Mouse (Mus musculus): ENCODE results near the gene Stx2. TPM values are rescaled to one million over a fixed set of nuclear protein-coding genes. Genes with fewer than 3 reads are reported as not detected.
A peak's percentile ranks its signal among the peaks of the same experiment; 100 is the strongest.

The Stx2 gene
- polyA plus RNA-seq, 1 experiment from 2014 or later: 13.9 TPM

GRCm38 (mm10) chr5:129029131-129029723, 20.9 kb upstream of the Stx2 start:
- peaks cover 17% of the 10 kb centered on the region; the same call in 1 of the 2 replicates for H3K36me3 ChIP-seq (ENCODE audit: control insufficient read depth, insufficient read depth, low read length)
- H3K4me3 ChIP-seq (ENCODE audit: low read depth, low read length): no peak overlapping the region
- H3K27me3 ChIP-seq (replicated peaks; ENCODE audit: control insufficient read depth, insufficient read depth, low read length): no peaks in the 10 kb centered on the region
- no peak for DNase-seq (ENCODE audit: low spot score)
- H3K4me1 ChIP-seq (ENCODE audit: control insufficient read depth, insufficient read depth, low read length): no peaks in the 10 kb centered on the region
- H3K4me2 ChIP-seq (ENCODE audit: low read length): no peak overlapping the region
- WGBS: 56% methylated on average over 5 of the region's 5 CpGs
- H3K27ac ChIP-seq (ENCODE audit: low read depth, low read length): no peak overlapping the region
- no peak overlapping the region for H3K9ac ChIP-seq (ENCODE audit: low read length)
- ATAC-seq: no peak
- no peaks in the 10 kb centered on the region for H3K9me3 ChIP-seq (replicated peaks; ENCODE audit: control insufficient read depth, low read length)

- H3K4me2 ChIP-seq (ENCODE audit: low read length): no peak overlapping the region
- H3K27me3 ChIP-seq (replicated peaks; ENCODE audit: control insufficient read depth, insufficient read depth, low read length): no peaks in the 10 kb centered on the region
- no peaks in the 10 kb centered on the region for H3K9me3 ChIP-seq (replicated peaks; ENCODE audit: control insufficient read depth, low read length)
- H3K36me3 ChIP-seq (ENCODE audit: control insufficient read depth, insufficient read depth, low read length): peaks cover 35% of the 10 kb centered on the region
- H3K27ac ChIP-seq (ENCODE audit: low read depth, low read length): no peak overlapping the region
- no peak overlapping the region for H3K9ac ChIP-seq (ENCODE audit: low read length)
- DNase-seq (ENCODE audit: low spot score) (no peak), ATAC-seq (no peak)
- WGBS: 68% methylated on average over 1 of the region's 1 CpGs
- no peak overlapping the region for H3K4me3 ChIP-seq (ENCODE audit: low read depth, low read length)
- H3K4me1 ChIP-seq (ENCODE audit: control insufficient read depth, insufficient read depth, low read length): peaks cover 3% of the 10 kb centered on the region; the same call in 1 of the 2 replicates
Observed at GRCm38 (mm10) chr5:129026637-129027036, 18.3 kb upstream of the Stx2 start.

- Histone ChIP-seq H3K36me3 (ENCODE audit: control insufficient read depth, insufficient read depth, low read length) (peaks cover 39% of the 10 kb centered on the region), H3K4me2 (ENCODE audit: low read length) (no peak overlapping the region), H3K4me1 (ENCODE audit: control insufficient read depth, insufficient read depth, low read length) (peaks cover 8% of the 10 kb centered on the region; the same call in 1 of the 2 replicates), H3K27me3 (replicated peaks; ENCODE audit: control insufficient read depth, insufficient read depth, low read length) (no peaks in the 10 kb centered on the region), H3K4me3 (ENCODE audit: low read depth, low read length) (no peak overlapping the region), H3K9me3 (replicated peaks; ENCODE audit: control insufficient read depth, low read length) (no peaks in the 10 kb centered on the region), H3K27ac (ENCODE audit: low read depth, low read length) (no peak overlapping the region), H3K9ac (ENCODE audit: low read length) (no peak overlapping the region)
- no peak for DNase-seq (ENCODE audit: low spot score)
- no peak for ATAC-seq
- WGBS: 98% methylated on average over 3 of the region's 3 CpGs
Observed at GRCm38 (mm10) chr5:129026171-129026570, 17.8 kb upstream of the Stx2 start.

GRCm38 (mm10) chr5:129025725-129026124, 17.4 kb upstream of the Stx2 start:
- no peak for DNase-seq (ENCODE audit: low spot score)
- H3K9ac ChIP-seq (ENCODE audit: low read length): no peak overlapping the region
- no peaks in the 10 kb centered on the region for H3K27me3 ChIP-seq (replicated peaks; ENCODE audit: control insufficient read depth, insufficient read depth, low read length)
- no peak overlapping the region for H3K4me3 ChIP-seq (ENCODE audit: low read depth, low read length)
- no peak overlapping the region for H3K27ac ChIP-seq (ENCODE audit: low read depth, low read length)
- H3K4me1 ChIP-seq (ENCODE audit: control insufficient read depth, insufficient read depth, low read length): peaks cover 8% of the 10 kb centered on the region; the same call in 1 of the 2 replicates
- H3K36me3 ChIP-seq (ENCODE audit: control insufficient read depth, insufficient read depth, low read length): peaks cover 40% of the 10 kb centered on the region
- H3K9me3 ChIP-seq (replicated peaks; ENCODE audit: control insufficient read depth, low read length): no peaks in the 10 kb centered on the region
- no peak overlapping the region for H3K4me2 ChIP-seq (ENCODE audit: low read length)
- no peak for ATAC-seq
- WGBS: 97% methylated on average over 2 of the region's 2 CpGs

GRCm38 (mm10) chr5:129025048-129025447, 16.7 kb upstream of the Stx2 start:
- peaks cover 40% of the 10 kb centered on the region for H3K36me3 ChIP-seq (ENCODE audit: control insufficient read depth, insufficient read depth, low read length)
- H3K9me3 ChIP-seq (replicated peaks; ENCODE audit: control insufficient read depth, low read length): no peaks in the 10 kb centered on the region
- H3K27me3 ChIP-seq (replicated peaks; ENCODE audit: control insufficient read depth, insufficient read depth, low read length): no peaks in the 10 kb centered on the region
- H3K4me1 ChIP-seq (ENCODE audit: control insufficient read depth, insufficient read depth, low read length): peaks cover 8% of the 10 kb centered on the region; the same call in 1 of the 2 replicates
- no peak overlapping the region for H3K4me2 ChIP-seq (ENCODE audit: low read length)
- no peak overlapping the region for H3K9ac ChIP-seq (ENCODE audit: low read length)
- H3K27ac ChIP-seq (ENCODE audit: low read depth, low read length): no peak overlapping the region
- DNase-seq (ENCODE audit: low spot score): no peak
- ATAC-seq: no peak
- 33% methylated on average over 2 of the region's 2 CpGs for WGBS
- H3K4me3 ChIP-seq (ENCODE audit: low read depth, low read length): no peak overlapping the region

GRCm38 (mm10) chr5:129020731-129021130, 12.4 kb upstream of the Stx2 start:
- peak; percentile 4; the same call in 1 of the 2 replicates for ATAC-seq
- WGBS: 9% methylated on average over 28 of the region's 28 CpGs
- H3K9me3 ChIP-seq (replicated peaks; ENCODE audit: control insufficient read depth, low read length): no peaks in the 10 kb centered on the region
- H3K36me3 ChIP-seq (ENCODE audit: control insufficient read depth, insufficient read depth, low read length): peaks cover 36% of the 10 kb centered on the region
- peak overlapping the region; percentile 97 for H3K27ac ChIP-seq (ENCODE audit: low read depth, low read length)
- H3K4me3 ChIP-seq (ENCODE audit: low read depth, low read length): peak overlapping the region; percentile 94
- DNase-seq (ENCODE audit: low spot score): peak; percentile 19
- peak overlapping the region; percentile 92 for H3K4me2 ChIP-seq (ENCODE audit: low read length)
- H3K27me3 ChIP-seq (replicated peaks; ENCODE audit: control insufficient read depth, insufficient read depth, low read length): no peaks in the 10 kb centered on the region
- peaks cover 17% of the 10 kb centered on the region; the same call in 1 of the 2 replicates for H3K4me1 ChIP-seq (ENCODE audit: control insufficient read depth, insufficient read depth, low read length)
- H3K9ac ChIP-seq (ENCODE audit: low read length): peak overlapping the region; percentile 96

- no peak for DNase-seq (ENCODE audit: low spot score)
- peaks cover 33% of the 10 kb centered on the region for H3K36me3 ChIP-seq (ENCODE audit: control insufficient read depth, insufficient read depth, low read length)
- H3K4me2 ChIP-seq (ENCODE audit: low read length): peak overlapping the region; percentile 92
- peak overlapping the region; percentile 96 for H3K9ac ChIP-seq (ENCODE audit: low read length)
- H3K9me3 ChIP-seq (replicated peaks; ENCODE audit: control insufficient read depth, low read length): no peaks in the 10 kb centered on the region
- H3K4me1 ChIP-seq (ENCODE audit: control insufficient read depth, insufficient read depth, low read length): peaks cover 17% of the 10 kb centered on the region; the same call in 1 of the 2 replicates
- no peaks in the 10 kb centered on the region for H3K27me3 ChIP-seq (replicated peaks; ENCODE audit: control insufficient read depth, insufficient read depth, low read length)
- under 1% methylated on average over 32 of the region's 56 CpGs for WGBS
- peak overlapping the region; percentile 97 for H3K27ac ChIP-seq (ENCODE audit: low read depth, low read length)
- ATAC-seq: peak; percentile 83
- H3K4me3 ChIP-seq (ENCODE audit: low read depth, low read length): peak overlapping the region; percentile 94
Observed at GRCm38 (mm10) chr5:129020300-129020668, 11.9 kb upstream of the Stx2 start.

- Histone ChIP-seq H3K27me3 (replicated peaks; ENCODE audit: control insufficient read depth, insufficient read depth, low read length) (no peaks in the 10 kb centered on the region), H3K36me3 (ENCODE audit: control insufficient read depth, insufficient read depth, low read length) (peaks cover 27% of the 10 kb centered on the region), H3K4me2 (ENCODE audit: low read length) (peak within 1 kb of the TSS; percentile 92), H3K27ac (ENCODE audit: low read depth, low read length) (peak within 1 kb of the TSS; percentile 98), H3K9me3 (replicated peaks; ENCODE audit: control insufficient read depth, low read length) (no peaks in the 10 kb centered on the region), H3K4me1 (ENCODE audit: control insufficient read depth, insufficient read depth, low read length) (peaks cover 17% of the 10 kb centered on the region; the same call in 1 of the 2 replicates), H3K4me3 (ENCODE audit: low read depth, low read length) (peak within 1 kb of the TSS; percentile 94), H3K9ac (ENCODE audit: low read length) (peak within 1 kb of the TSS; percentile 96)
- DNase-seq (ENCODE audit: low spot score) (peak; percentile 98), ATAC-seq (peak; percentile 94)
- under 1% methylated on average over 74 of the region's 102 CpGs for WGBS
Observed at GRCm38 (mm10) chr5:129019497-129020299, 11.3 kb upstream of the Stx2 start, which contains the start of gene Ran. Gene Ran (plus strand): TSS chr5:129020069.

All from forebrain, embryonic 14.5 days (tissue).